Mouse (Mus musculus) kidney, embryonic 14.5 days (tissue): Measurements from ENCODE around the gene Rfxap. TPM values are rescaled to one million over a fixed set of nuclear protein-coding genes. Genes with fewer than 3 reads are reported as not detected.

Experiments used
- ATAC-seq: fragments of 200-750 bp; cut with Nextera tagmentation; 2 replicates; pipeline ENCODE4 v1.8.0; 2017; ENCODE audit warnings: moderate number of reproducible peaks, mild to moderate bottlenecking, moderate TSS enrichment, moderate library complexity; ENCODE audit not compliant: low FRiP score, low TSS enrichment
- H3K27ac ChIP-seq: fragments of 300-500 bp; sonication (generic); 2 replicates; pipeline ENCODE4 v1.5.1; 2014; ENCODE audit warnings: low read depth, mild to moderate bottlenecking, low read length, moderate library complexity, mixed read lengths
- H3K27me3 ChIP-seq: fragments of 300-500 bp; sonication (generic); 2 replicates; pipeline ENCODE4 v1.6.1; 2014; ENCODE audit warnings: mild to moderate bottlenecking, low read length; ENCODE audit not compliant: control insufficient read depth, insufficient read depth
- H3K36me3 ChIP-seq: fragments of 300-500 bp; sonication (generic); 2 replicates; pipeline ENCODE4 v1.6.1; 2014; ENCODE audit warnings: low read length, mixed read lengths; ENCODE audit not compliant: control insufficient read depth, insufficient read depth
- H3K4me1 ChIP-seq: fragments of 300-500 bp; sonication (generic); 2 replicates; pipeline ENCODE4 v1.6.1; 2014; ENCODE audit warnings: low read length, mixed read lengths; ENCODE audit not compliant: control insufficient read depth, insufficient read depth
- H3K4me2 ChIP-seq: fragments of 300-500 bp; sonication (generic); replicated peaks from 2 replicates; pipeline ENCODE4 v1.6.1; 2014; ENCODE audit warnings: low read depth, mild to moderate bottlenecking, low read length
- H3K4me3 ChIP-seq: fragments of 300-500 bp; sonication (generic); 2 replicates; pipeline ENCODE4 v1.5.1; 2014; ENCODE audit warnings: mild to moderate bottlenecking, low read length
- H3K9ac ChIP-seq: fragments of 300-500 bp; sonication (generic); 2 replicates; pipeline ENCODE4 v1.6.1; 2014; ENCODE audit warnings: low read depth, mild to moderate bottlenecking, low read length, moderate library complexity
- H3K9me3 ChIP-seq: fragments of 300-500 bp; sonication (generic); 2 replicates; pipeline ENCODE4 v1.6.1; 2016; ENCODE audit warnings: low read length; ENCODE audit not compliant: control insufficient read depth
- whole genome bisulfite sequencing: fragments of 180-500 bp; shearing (Covaris S2); extraction: QIAGEN DNeasy Blood & Tissue Kit; methylation state at CpG from one replicate; pipeline ENCODE4 v1.1.7; 2014; 5-methylcytosine and 5-hydroxymethylcytosine counted together
- polyA plus RNA-seq: library from polyadenylated mRNA; unstranded; fragments of >200 nt; fragmentation: Nextera tagmentation; extraction: Ambion mirVana; gene quantifications from 2 replicates; pipeline ENCODE4 v1.2.1, GENCODE M21; 2014

Rfxap gene
- polyA plus RNA-seq, 1 experiment from 2014 or later: 50.7 TPM

- no peak overlapping the region for H3K4me2 ChIP-seq
- no peaks in the 10 kb centered on the region for H3K36me3 ChIP-seq
- H3K4me3 ChIP-seq: no peak overlapping the region
- H3K9me3 ChIP-seq: no peaks in the 10 kb centered on the region
- ATAC-seq: no peak
- H3K27ac ChIP-seq: no peak overlapping the region
- H3K27me3 ChIP-seq: no peaks in the 10 kb centered on the region
- H3K4me1 ChIP-seq: no peaks in the 10 kb centered on the region
- H3K9ac ChIP-seq: no peak overlapping the region
- 53% methylated on average over 15 of the region's 15 CpGs for WGBS
Observed at GRCm38 (mm10) chr3:54760321-54761115, 47.1 kb downstream of the Rfxap start.

GRCm38 (mm10) chr3:54759211-54759610 lies 48.4 kb downstream of the Rfxap start:
- H3K4me1 ChIP-seq: peaks cover 9% of the 10 kb centered on the region; the same call in 1 of the 2 replicates

GRCm38 (mm10) chr3:54757446-54757845 lies 50.1 kb downstream of the Rfxap start:
- H3K27me3 ChIP-seq: no peaks in the 10 kb centered on the region
- no peak overlapping the region; the same call in 1 of the 2 replicates for H3K4me2 ChIP-seq
- H3K4me1 ChIP-seq: peaks cover 9% of the 10 kb centered on the region; the same call in 1 of the 2 replicates
- H3K27ac ChIP-seq: no peak overlapping the region
- H3K4me3 ChIP-seq: no peak overlapping the region
- H3K9ac ChIP-seq: no peak overlapping the region
- no peak for ATAC-seq
- no peaks in the 10 kb centered on the region for H3K9me3 ChIP-seq
- H3K36me3 ChIP-seq: no peaks in the 10 kb centered on the region
- WGBS: 68% methylated on average over 8 of the region's 8 CpGs

More at GRCm38 (mm10) chr3:54759211-54759610, 48.4 kb downstream of the Rfxap start:
- 74% methylated on average over 9 of the region's 9 CpGs for WGBS
- H3K4me3 ChIP-seq: no peak overlapping the region
- no peak overlapping the region for H3K4me2 ChIP-seq
- H3K27ac ChIP-seq: no peak overlapping the region
- no peaks in the 10 kb centered on the region for H3K27me3 ChIP-seq
- no peak for ATAC-seq
- H3K9ac ChIP-seq: no peak overlapping the region
- no peaks in the 10 kb centered on the region for H3K36me3 ChIP-seq
- H3K9me3 ChIP-seq: no peaks in the 10 kb centered on the region

- H3K4me2 ChIP-seq: peak overlapping the region; percentile 99
- H3K4me1 ChIP-seq: peaks cover 9% of the 10 kb centered on the region; the same call in 1 of the 2 replicates
- peak; percentile 48; the same call in 1 of the 2 replicates for ATAC-seq
- H3K9ac ChIP-seq: peak overlapping the region; percentile 76; the same call in 1 of the 2 replicates
- WGBS: 0% methylated on average over 11 of the region's 11 CpGs
- no peaks in the 10 kb centered on the region for H3K27me3 ChIP-seq
- H3K27ac ChIP-seq: peak overlapping the region; percentile 76
- H3K36me3 ChIP-seq: 0 out of 2 replicates have a peak, but pooled peaks cover 2% of the 10 kb centered on the region
- no peaks in the 10 kb centered on the region for H3K9me3 ChIP-seq
- peak overlapping the region; percentile 71 for H3K4me3 ChIP-seq
Observed at GRCm38 (mm10) chr3:54756058-54756457, 51.5 kb downstream of the Rfxap start.

- under 1% methylated on average over 65 of the region's 66 CpGs for WGBS
- peaks cover 5% of the 10 kb centered on the region for H3K36me3 ChIP-seq
Observed at GRCm38 (mm10) chr3:54755145-54756041, 52.2 kb downstream of the Rfxap start, which contains the start of gene Smad9. Gene Smad9, plus strand, starts transcription at chr3:54755582.

GRCm38 (mm10) chr3:54753411-54753810 lies 54.2 kb downstream of the Rfxap start:
- no peak for ATAC-seq
- WGBS: 64% methylated on average over 4 of the region's 4 CpGs
- H3K27me3 ChIP-seq: no peaks in the 10 kb centered on the region

More at GRCm38 (mm10) chr3:54755145-54756041, 52.2 kb downstream of the Rfxap start, which contains the start of gene Smad9:
- ATAC-seq: peak; percentile 89
- Histone ChIP-seq H3K4me3 (peak within 1 kb of the TSS; percentile 71), H3K27me3 (no peaks in the 10 kb centered on the region), H3K9me3 (no peaks in the 10 kb centered on the region), H3K27ac (peak within 1 kb of the TSS; percentile 76), H3K4me1 (peaks cover 9% of the 10 kb centered on the region; the same call in 1 of the 2 replicates), H3K4me2 (peak within 1 kb of the TSS; percentile 99), H3K9ac (peak within 1 kb of the TSS; percentile 76)

More at GRCm38 (mm10) chr3:54753411-54753810, 54.2 kb downstream of the Rfxap start:
- no peak overlapping the region for H3K4me3 ChIP-seq
- H3K9ac ChIP-seq: no peak overlapping the region
- peaks cover 9% of the 10 kb centered on the region; the same call in 1 of the 2 replicates for H3K4me1 ChIP-seq
- no peaks in the 10 kb centered on the region for H3K9me3 ChIP-seq
- H3K4me2 ChIP-seq: no peak overlapping the region
- peaks cover 25% of the 10 kb centered on the region for H3K36me3 ChIP-seq
- H3K27ac ChIP-seq: no peak overlapping the region

Other genes starting within 250 kb of the Rfxap start
- 84.4 and 121 TPM in 2 replicates for gene Supt20, start 115.0 kb downstream of the Rfxap start, polyA plus RNA-seq
- gene Gm21958, start 93.4 kb downstream of the Rfxap start, polyA plus RNA-seq: 2.8 TPM in 1 of 2 replicates, not detected in the other
- gene Exosc8, start 72.4 kb downstream of the Rfxap start, polyA plus RNA-seq: 182 and 185 TPM in 2 replicates
- 62.7 and 66.3 TPM in 2 replicates for gene Alg5, start 72.3 kb downstream of the Rfxap start, polyA plus RNA-seq
- gene Smad9, start 52.2 kb downstream of the Rfxap start, polyA plus RNA-seq: 1.8 and 1.9 TPM in 2 replicates
- gene Sertm1, start 108.1 kb upstream of the Rfxap start, polyA plus RNA-seq: 0.14 TPM in 1 of 2 replicates, not detected in the other
- gene Ccna1, start 247.7 kb upstream of the Rfxap start, polyA plus RNA-seq: 1.6 and 2.1 TPM in 2 replicates